Mouse (Mus musculus): Measurements from ENCODE around the gene Zfp553.

DNA sequence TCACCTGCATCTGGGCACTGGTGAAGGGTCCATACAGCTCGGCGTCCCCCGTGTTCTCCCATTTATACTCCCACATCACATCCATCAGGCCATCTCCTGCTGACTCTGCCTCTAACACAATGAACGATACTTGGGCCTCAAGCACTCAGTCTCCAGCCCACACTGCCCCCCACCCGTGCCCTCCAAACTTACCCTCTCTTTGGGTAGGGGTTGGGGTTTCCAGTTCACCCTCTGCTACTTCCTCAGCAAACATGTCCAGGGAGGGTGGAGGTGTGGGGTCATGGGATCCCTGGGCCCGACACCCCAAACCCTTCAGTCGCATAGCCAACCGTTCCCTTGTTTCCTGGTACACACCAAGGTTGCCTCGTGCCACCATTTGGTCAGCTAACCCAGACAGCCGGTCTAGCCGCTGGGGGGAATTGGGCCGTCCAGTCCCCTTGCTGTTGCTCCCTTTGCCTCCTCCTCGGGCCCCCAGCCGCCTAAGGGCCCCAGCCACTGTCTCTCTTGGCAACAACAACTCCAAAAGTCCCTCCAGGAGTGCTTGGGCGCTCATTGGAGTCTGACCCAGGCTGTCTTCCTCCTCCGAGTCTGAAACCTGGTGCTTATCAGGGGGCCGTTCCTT lies 38.7 kb upstream of the Zfp553 start:
- TF ChIP-seq CTCF (IDR thresholded peaks at IDR 0.05; ENCODE audit: low read depth, low read length) (no peak), POLR2A (IDR thresholded peaks at IDR 0.05; ENCODE audit: insufficient read depth, low read length) (no peak), EP300 (IDR thresholded peaks at IDR 0.05; ENCODE audit: insufficient read depth, low read depth, low read length) (no peak)

Data from ES-Bruce4 (cell line).